Mouse (Mus musculus): ENCODE results near the gene Rhod.

Rhod gene

DNA sequence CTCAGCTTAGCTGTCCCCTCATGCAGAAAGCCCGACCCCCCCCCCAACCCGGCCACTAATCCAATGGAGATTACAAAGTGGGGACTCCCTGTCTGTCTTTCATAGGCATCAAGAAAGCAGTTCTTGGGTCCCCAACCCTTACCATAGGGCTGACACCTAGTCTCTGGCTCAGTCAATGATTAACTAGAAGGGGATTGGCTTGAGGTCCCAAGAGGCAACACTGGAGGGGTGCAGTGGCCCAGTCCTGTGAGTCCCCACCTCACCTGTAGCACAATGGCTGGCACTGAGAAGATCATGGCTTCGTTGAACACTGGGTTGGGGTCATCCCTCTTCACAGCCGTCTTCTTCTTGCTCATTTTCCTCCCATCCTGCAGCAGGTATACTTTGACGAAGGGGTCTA is 11.4 kb upstream of the Rhod start:
- DNase-seq (ENCODE audit: low read depth) = no peak

DNA sequence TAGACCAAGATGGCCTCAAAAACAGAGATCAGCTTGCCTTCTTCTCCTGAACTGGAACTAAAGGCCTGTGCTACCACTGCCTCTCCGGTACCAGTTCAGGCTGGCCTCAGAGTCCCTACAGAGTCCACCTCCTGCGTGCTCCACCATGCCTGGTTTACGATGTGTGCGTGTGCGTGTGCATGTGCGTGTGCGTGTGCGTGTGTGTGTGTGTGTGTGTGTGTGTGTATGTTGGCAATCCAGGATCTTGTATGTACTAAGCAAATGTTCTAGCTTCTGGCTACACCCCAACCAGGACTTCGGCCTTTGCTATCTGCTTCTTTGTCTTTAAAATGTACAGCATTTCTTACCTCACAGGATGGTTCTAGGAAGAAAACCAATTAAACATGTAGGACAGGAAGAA is 10.0 kb upstream of the Rhod start:
- no peak for DNase-seq (ENCODE audit: low read depth)

DNA sequence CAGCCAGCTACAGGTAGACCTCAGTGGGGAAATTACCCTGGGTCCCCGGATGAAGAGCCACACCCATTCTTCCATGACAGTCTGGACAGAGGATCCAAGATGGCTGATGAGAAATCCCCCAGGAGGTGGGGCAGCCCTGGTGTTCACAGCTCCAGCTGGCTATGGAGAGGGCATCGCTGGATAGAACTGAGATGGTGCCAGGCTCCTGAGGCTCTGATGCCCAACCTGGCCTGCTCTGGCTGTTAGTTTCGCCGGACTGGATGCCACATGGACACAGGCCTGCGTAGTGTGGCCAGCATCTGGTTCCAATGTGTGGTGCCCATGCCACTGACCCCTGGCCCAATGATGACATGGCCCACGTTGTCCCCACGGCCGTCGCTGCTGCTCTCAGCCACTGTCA is 8.2 kb upstream of the Rhod start:
- no peak for DNase-seq (ENCODE audit: low read depth)

DNA sequence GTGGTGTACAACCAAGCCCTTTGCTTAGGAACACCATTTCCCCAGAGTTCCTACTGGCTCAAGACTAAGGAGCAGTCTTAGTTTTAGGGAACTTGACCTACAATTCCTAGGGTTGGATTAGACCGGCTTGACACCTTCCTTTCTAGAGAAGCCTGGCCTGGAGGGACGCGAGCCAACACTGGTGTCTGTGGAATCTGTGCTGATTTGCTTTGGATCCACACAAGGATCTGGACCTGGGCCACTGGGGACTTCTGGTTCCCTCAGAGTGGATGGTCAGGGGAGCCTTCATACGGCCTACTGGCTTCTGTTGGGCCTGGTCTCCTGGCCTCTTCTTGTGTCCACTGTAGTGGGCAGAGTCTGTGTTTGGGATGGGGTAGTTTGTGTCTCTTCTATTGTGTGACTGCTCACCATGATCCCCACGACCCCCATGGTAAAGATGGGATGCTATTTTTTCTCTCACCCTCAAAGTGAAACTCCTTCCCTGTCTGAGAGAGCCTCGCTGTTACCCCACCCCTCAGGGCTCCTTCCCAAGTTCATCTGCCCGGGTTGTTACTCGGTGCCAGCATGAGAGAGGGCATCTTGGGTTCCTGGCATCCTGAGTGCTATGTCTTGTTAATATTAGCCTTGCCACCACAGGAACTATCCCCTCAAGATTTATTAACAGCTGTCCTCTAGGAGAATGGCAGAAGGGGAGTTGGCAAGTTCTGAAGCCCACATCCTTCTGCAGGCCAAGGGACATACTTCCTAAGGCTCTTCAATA is 7.6 kb upstream of the Rhod start:
- no peak for DNase-seq (ENCODE audit: low read depth)

- peak; percentile 40 for DNase-seq (ENCODE audit: low read depth)
Measured at GRCm38 (mm10) chr19:4442408-4442807, 3.2 kb upstream of the Rhod start.

- no peak for DNase-seq (ENCODE audit: low read depth)
Measured at GRCm38 (mm10) chr19:4441621-4442161, 2.5 kb upstream of the Rhod start.

DNA sequence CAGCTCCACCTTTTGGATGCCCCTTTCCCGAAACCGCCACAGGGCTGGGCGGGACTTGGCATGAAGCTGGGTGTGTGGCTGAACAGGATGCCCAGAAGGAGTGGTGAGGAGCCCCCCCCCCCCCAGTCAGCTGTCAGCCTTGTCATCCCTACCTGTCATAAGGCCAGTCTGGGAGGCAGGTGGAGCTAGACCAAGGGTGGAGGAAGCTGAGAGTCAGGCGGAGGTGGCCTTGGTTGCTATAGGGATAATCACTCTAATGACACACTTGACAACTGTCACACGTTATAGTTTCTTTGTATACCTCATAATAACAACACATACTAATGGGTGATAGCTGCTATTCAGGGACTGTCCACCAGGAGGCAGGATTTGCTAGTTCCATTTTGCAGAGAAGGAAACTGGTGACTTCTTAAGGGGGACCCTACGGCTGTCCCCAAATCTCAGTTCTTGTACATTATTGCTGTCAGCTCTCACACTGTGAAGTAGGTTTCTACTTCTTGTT is 1.9 kb upstream of the Rhod start:
- peak; percentile 50 for DNase-seq (ENCODE audit: low read depth)

GRCm38 (mm10) chr19:4440222-4440621 is 990 bp upstream of the Rhod start:
- DNase-seq (ENCODE audit: low read depth) = no peak

DNA sequence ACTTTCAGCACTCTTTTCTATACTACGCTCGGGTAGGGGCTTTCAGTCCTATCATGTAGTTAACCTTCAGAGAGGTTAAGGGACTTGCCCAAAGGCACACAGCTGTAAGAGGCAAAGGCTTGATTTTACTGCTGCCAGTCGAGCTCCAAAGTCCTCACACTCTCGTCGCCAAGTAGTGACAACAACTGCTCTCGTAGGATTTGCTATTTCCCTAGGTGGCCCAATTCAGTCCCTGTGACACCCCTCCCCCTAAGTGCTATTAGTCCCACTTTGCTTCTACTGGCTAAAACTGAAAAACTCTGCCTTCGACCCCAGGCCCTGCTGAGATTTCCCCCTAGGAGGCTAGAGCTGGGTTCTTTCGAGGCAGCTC is 456 bp downstream of the Rhod start:
- DNase-seq (ENCODE audit: low read depth) = no peak

DNA sequence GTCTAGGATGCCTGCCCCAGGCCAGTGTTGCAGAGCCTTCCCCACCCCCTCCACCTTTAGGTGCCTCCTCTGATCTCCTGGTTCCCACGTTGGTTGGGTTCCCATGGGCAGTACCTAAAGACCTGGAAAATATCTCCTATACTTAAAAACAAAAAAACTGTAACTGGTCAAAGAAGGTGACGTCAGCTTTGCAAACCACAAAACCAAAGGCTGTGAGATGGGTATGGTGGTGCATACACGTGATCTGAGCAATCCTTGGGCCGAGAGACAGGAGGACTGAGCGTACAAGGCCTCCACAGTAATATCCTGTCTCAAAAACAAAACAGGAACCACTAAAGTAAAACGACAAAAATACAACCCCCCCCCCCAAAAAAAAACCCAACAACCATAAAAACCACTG is 1.3 kb downstream of the Rhod start:
- no peak for DNase-seq (ENCODE audit: low read depth)

- no peak for DNase-seq (ENCODE audit: low read depth)
Measured at GRCm38 (mm10) chr19:4436254-4436653, 3.0 kb downstream of the Rhod start.

- DNase-seq (ENCODE audit: low read depth) = no peak
Measured at GRCm38 (mm10) chr19:4434999-4435398, 4.2 kb downstream of the Rhod start.

- no peak for DNase-seq (ENCODE audit: low read depth)
Measured at GRCm38 (mm10) chr19:4433756-4434155, 5.5 kb downstream of the Rhod start.

DNA sequence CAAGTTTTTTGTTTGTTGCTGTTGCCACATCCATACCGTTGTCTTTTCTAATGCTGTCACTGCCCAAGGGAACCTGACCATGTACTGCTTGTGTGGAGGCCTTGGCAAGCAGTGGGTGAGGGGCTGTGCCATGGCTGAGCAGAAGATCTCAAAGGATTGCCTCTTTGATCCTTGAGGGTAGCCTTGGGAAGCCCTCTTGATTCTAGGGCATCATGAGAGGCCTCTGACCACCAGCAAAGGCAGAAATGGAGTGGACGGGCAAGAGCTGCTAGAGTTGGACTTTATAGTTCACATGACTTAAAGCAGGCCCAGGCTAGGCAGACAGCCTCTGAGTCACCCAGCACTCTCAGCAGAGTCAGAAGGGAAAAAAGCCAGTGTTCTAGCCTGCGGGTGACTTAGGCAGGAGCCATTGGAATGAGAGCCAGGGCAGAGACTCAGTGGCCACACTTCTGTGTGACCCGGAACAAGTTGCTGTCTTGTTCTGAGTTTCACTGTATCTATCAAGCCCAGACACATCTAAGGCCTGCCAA is 9.1 kb downstream of the Rhod start:
- DNase-seq (ENCODE audit: low read depth) = no peak

- DNase-seq (ENCODE audit: low read depth) = peak; percentile 31
Measured at GRCm38 (mm10) chr19:4425610-4426366, 13.4 kb downstream of the Rhod start.

DNA sequence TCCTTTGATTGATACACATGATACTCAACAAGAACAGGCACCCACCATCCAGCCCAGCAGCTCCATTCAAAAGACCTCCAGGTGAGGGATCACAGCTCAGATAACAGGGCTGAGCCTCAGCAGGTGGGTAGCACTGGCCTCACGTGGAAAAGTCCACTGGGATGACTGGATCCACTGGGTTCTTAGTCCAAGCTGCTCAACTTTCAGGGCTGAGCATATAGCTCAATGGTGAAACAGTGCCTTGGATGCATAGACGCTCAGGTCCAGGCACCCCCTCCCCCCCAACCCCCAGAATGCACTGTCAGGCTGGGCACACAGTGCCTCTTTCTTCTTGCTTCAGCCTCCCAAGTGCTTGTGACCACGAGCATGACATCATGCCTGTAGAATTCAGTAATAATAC is 16.2 kb downstream of the Rhod start:
- no peak for DNase-seq (ENCODE audit: low read depth)

DNA sequence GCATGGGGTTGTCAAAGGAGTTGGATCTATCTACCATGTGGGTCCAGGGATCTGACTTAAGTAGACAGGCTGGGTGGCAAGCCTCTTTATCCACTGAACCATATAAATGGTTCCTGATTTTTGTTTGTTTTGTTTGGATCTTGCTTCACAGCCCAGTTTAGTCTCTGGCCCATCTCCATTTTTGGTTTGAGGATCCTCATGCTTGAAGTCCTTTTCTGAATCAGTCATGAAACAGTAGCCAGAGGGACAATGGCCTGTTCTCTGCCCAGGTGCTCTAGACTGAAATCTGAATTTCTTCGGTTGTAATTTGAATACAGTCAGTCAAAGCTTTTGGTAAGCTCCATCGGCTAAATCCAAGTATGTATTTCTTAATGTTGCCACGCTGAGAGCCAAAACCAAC is 16.7 kb downstream of the Rhod start:
- no peak for DNase-seq (ENCODE audit: low read depth)

GRCm38 (mm10) chr19:4420153-4420910 is 18.9 kb downstream of the Rhod start:
- DNase-seq (ENCODE audit: low read depth) = no peak

- no peak for DNase-seq (ENCODE audit: low read depth)
Measured at GRCm38 (mm10) chr19:4419711-4420110, 19.5 kb downstream of the Rhod start.

- no peak for DNase-seq (ENCODE audit: low read depth)
Measured at GRCm38 (mm10) chr19:4417713-4418112, 21.5 kb downstream of the Rhod start.

GRCm38 (mm10) chr19:4417183-4417582 is 22.0 kb downstream of the Rhod start:
- DNase-seq (ENCODE audit: low read depth) = no peak

DNA sequence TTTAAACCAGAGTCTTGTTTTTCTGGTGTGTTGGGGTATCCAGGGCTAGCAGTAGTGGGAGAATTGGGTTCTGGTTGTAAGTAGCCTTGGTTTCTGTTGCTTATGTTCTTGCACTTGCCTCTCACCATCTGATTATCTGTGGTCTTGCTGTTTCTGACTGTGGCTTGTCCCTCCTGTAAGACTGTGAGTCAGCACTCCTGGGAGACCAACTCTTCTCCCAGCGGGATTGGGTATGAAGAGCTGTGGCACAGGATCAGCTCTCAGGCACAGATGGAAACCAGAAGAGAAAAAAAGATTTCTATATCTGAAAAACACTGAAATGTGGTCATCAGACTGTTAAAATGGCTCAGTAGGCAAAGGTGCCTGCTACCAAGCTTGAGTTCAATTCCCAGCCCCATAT is 24.6 kb downstream of the Rhod start:
- no peak for DNase-seq (ENCODE audit: low read depth)

Measured in c-Kit-positive CD71-positive TER-119-negative erythroid progenitor cells, embryonic 14.5 days (primary cell).